17 mouse cellular contexts compared by ENCODE assay signal in genomic region chr2:157927397-157927796, GRCm38 (mm10). TPM values are rescaled to one million over a fixed set of nuclear protein-coding genes. Genes with fewer than 3 reads are reported as not detected.
DNase-seq lines count a peak whose midpoint lies in the region; ATAC-seq lines count a peak whose summit lies in the region.
"Had no signal": no experiment of that assay in that cellular context is flagged by ENCODE, and none has a peak within 500 bp of the region (broad histone marks: within the 10 kb centered on the region; RNA-seq: fewer than 3 reads in every experiment).

No protein-coding gene starts in this region.

- peaks cover 28% of the 10 kb centered on the region for H3K27me3 ChIP-seq in limb, embryonic 12.5 days
- H3K27me3 ChIP-seq in limb, embryonic 10.5 days (ENCODE audit: low read depth, poor library complexity, severe bottlenecking) = peaks cover 53% of the 10 kb centered on the region
- peaks cover 15% of the 10 kb centered on the region; the same call in 1 of the 2 replicates for H3K27me3 ChIP-seq in forebrain, embryonic 13.5 days
- no peaks in the 10 kb centered on the region for H3K27me3 ChIP-seq in hindbrain, embryonic 16.5 days (replicated peaks; ENCODE audit: control insufficient read depth, insufficient read depth, low read length)
- H3K27me3 ChIP-seq in neural tube, embryonic 14.5 days (ENCODE audit: control insufficient read depth, insufficient read depth, low read length) = no peaks in the 10 kb centered on the region

- 61% methylated on average over 20 of the region's 20 CpGs for WGBS in limb, embryonic 12.5 days
- WGBS in limb, embryonic 10.5 days = 61% methylated on average over 20 of the region's 20 CpGs
- WGBS in forebrain, embryonic 13.5 days = 49% methylated on average over 20 of the region's 20 CpGs
- WGBS in hindbrain, embryonic 16.5 days = 34% methylated on average over 20 of the region's 20 CpGs
- WGBS in neural tube, embryonic 14.5 days = 42% methylated on average over 20 of the region's 20 CpGs

- no peaks in the 10 kb centered on the region for H3K36me3 ChIP-seq in limb, embryonic 12.5 days
- H3K36me3 ChIP-seq in limb, embryonic 10.5 days = no peaks in the 10 kb centered on the region
- no peaks in the 10 kb centered on the region for H3K36me3 ChIP-seq in forebrain, embryonic 13.5 days (ENCODE audit: poor library complexity, severe bottlenecking)
- H3K36me3 ChIP-seq in hindbrain, embryonic 16.5 days (ENCODE audit: control insufficient read depth, insufficient read depth, low read length) = no peaks in the 10 kb centered on the region
- H3K36me3 ChIP-seq in neural tube, embryonic 14.5 days (ENCODE audit: control insufficient read depth, insufficient read depth, low read length) = no peaks in the 10 kb centered on the region
- H3K36me3 ChIP-seq: liver, embryonic 13.5 days had no signal

- 0 out of 2 replicates have a peak overlapping the region, but pooled peaks have one; percentile 1 for H3K9ac ChIP-seq in limb, embryonic 12.5 days (replicated peaks)
- H3K9ac ChIP-seq in forebrain, embryonic 13.5 days = no peak overlapping the region
- H3K9ac ChIP-seq in hindbrain, embryonic 16.5 days (ENCODE audit: low read depth, low read length) = peak overlapping the region; percentile 39; the same call in 1 of the 2 replicates
- 0 out of 2 replicates have a peak overlapping the region, but pooled peaks have one; percentile 2 for H3K9ac ChIP-seq in neural tube, embryonic 14.5 days (replicated peaks; ENCODE audit: low read depth, low read length)
- H3K9ac ChIP-seq: liver, embryonic 13.5 days had no signal

- no peak for DNase-seq in limb, embryonic 10.5 days (ENCODE audit: low spot score)
- no peak for DNase-seq in MN1 (ENCODE audit: low spot score)
- no peak for DNase-seq in layer of hippocampus, postnatal 36 days
- DNase-seq: cerebellum, adult 18-20 months; kidney, adult 11 months; liver, embryonic 13.5 days had no signal

- H3K4me1 ChIP-seq in limb, embryonic 12.5 days (replicated peaks) = peaks cover 34% of the 10 kb centered on the region
- H3K4me1 ChIP-seq in limb, embryonic 10.5 days = peaks cover 45% of the 10 kb centered on the region
- H3K4me1 ChIP-seq in forebrain, embryonic 13.5 days = peaks cover 32% of the 10 kb centered on the region
- peaks cover 36% of the 10 kb centered on the region for H3K4me1 ChIP-seq in hindbrain, embryonic 16.5 days (ENCODE audit: control insufficient read depth, insufficient read depth, low read depth, low read length)
- H3K4me1 ChIP-seq in neural tube, embryonic 14.5 days (ENCODE audit: control insufficient read depth, insufficient read depth, low read length) = peaks cover 27% of the 10 kb centered on the region
- H3K4me1 ChIP-seq: liver, embryonic 13.5 days had no signal

- H3K9me3 ChIP-seq in limb, embryonic 12.5 days = no peaks in the 10 kb centered on the region
- no peaks in the 10 kb centered on the region for H3K9me3 ChIP-seq in limb, embryonic 10.5 days (replicated peaks)
- no peaks in the 10 kb centered on the region for H3K9me3 ChIP-seq in forebrain, embryonic 13.5 days (replicated peaks)
- H3K9me3 ChIP-seq in hindbrain, embryonic 16.5 days (ENCODE audit: control insufficient read depth, low read length) = no peaks in the 10 kb centered on the region
- H3K9me3 ChIP-seq in neural tube, embryonic 14.5 days (ENCODE audit: control insufficient read depth, low read length) = no peaks in the 10 kb centered on the region
- H3K9me3 ChIP-seq: liver, embryonic 13.5 days had no signal

- no peak overlapping the region for H3K4me3 ChIP-seq in limb, embryonic 12.5 days (replicated peaks)
- H3K4me3 ChIP-seq in limb, embryonic 10.5 days = no peak overlapping the region
- H3K4me3 ChIP-seq in forebrain, embryonic 13.5 days = no peak overlapping the region
- H3K4me3 ChIP-seq in hindbrain, embryonic 16.5 days (ENCODE audit: low read length) = no peak overlapping the region
- H3K4me3 ChIP-seq in neural tube, embryonic 14.5 days (ENCODE audit: low read depth, low read length) = no peak overlapping the region
- H3K4me3 ChIP-seq: liver, embryonic 13.5 days had no signal

- ATAC-seq in limb, embryonic 12.5 days (ENCODE audit: insufficient number of reproducible peaks, insufficient read depth, low FRiP score, low TSS enrichment, low read depth) = no peak
- peak; percentile 22; the same call in 1 of the 2 replicates for ATAC-seq in forebrain, embryonic 13.5 days
- ATAC-seq in hindbrain, embryonic 16.5 days = no peak
- ATAC-seq in neural tube, embryonic 14.5 days (ENCODE audit: low read depth) = no peak; the same call in 1 of the 2 replicates
- ATAC-seq: CD4-positive, CD25-positive, alpha-beta regulatory T cell, adult 4 months; lung, postnatal 0 days; Patski had no signal

- H3K27ac ChIP-seq in limb, embryonic 12.5 days = no peak overlapping the region
- no peak overlapping the region; the same call in 1 of the 2 replicates for H3K27ac ChIP-seq in limb, embryonic 10.5 days
- H3K27ac ChIP-seq in forebrain, embryonic 13.5 days = peak overlapping the region; percentile 32
- H3K27ac ChIP-seq in hindbrain, embryonic 16.5 days (ENCODE audit: low read depth, low read length) = peak overlapping the region; percentile 0; the same call in 1 of the 2 replicates
- peak overlapping the region; percentile 35 for H3K27ac ChIP-seq in neural tube, embryonic 14.5 days (ENCODE audit: low read depth, low read length)
- H3K27ac ChIP-seq: liver, embryonic 13.5 days had no signal

- H3K4me2 ChIP-seq in limb, embryonic 12.5 days = no peak overlapping the region
- H3K4me2 ChIP-seq in forebrain, embryonic 13.5 days = no peak overlapping the region
- H3K4me2 ChIP-seq in hindbrain, embryonic 16.5 days (ENCODE audit: low read length) = peak overlapping the region; percentile 22; the same call in 1 of the 2 replicates
- H3K4me2 ChIP-seq in neural tube, embryonic 14.5 days (ENCODE audit: low read depth, low read length) = peak overlapping the region; percentile 5; the same call in 1 of the 2 replicates
- H3K4me2 ChIP-seq: liver, embryonic 13.5 days had no signal

RNA-seq across cellular contexts. Expression of gene Vstm2l, which starts 12.9 kb away (rescaled TPM):
- polyA plus RNA-seq in limb, embryonic 12.5 days (2016; fragmentation: Nextera tagmentation; extraction: Ambion mirVana) = 0.20 and 0.30 TPM in 2 replicates
- polyA plus RNA-seq in limb, embryonic 10.5 days (2016; fragmentation: Nextera tagmentation; extraction: Ambion mirVana) = not detected in 2 replicates
- polyA plus RNA-seq in forebrain, embryonic 13.5 days (2015; fragmentation: Nextera tagmentation; extraction: Ambion mirVana) = 1.9 and 2.7 TPM in 2 replicates
- polyA plus RNA-seq in hindbrain, embryonic 16.5 days (2015; fragmentation: Nextera tagmentation; extraction: Ambion mirVana) = 9.5 and 20.7 TPM in 2 replicates
- polyA plus RNA-seq in neural tube, embryonic 14.5 days (2014; fragmentation: Nextera tagmentation; extraction: Ambion mirVana) = 46.5 and 60.0 TPM in 2 replicates
- 100 to 1,000 TPM; 111 to 124 TPM for total RNA-seq in layer of hippocampus, postnatal 36 days (2021)
- total RNA-seq: common myeloid progenitor, adult 5-6 weeks; granulocyte monocyte progenitor cell, adult 5-6 weeks; megakaryocyte-erythroid progenitor cell, adult 5-6 weeks had no signal
- polyA plus RNA-seq: CD4-positive, CD25-positive, alpha-beta regulatory T cell, adult 4 months; heart, postnatal 0 days; liver, embryonic 13.5 days; lung, postnatal 0 days; Patski had no signal

Comparison
In these comparisons a context has a peak if more than half of its experiments do, and no peak if none do; other contexts are left out.
1. H3K27ac ChIP-seq: peak in forebrain, embryonic 13.5 days (single experiment), hindbrain, embryonic 16.5 days (single experiment) and neural tube, embryonic 14.5 days (single experiment); none in limb, embryonic 12.5 days (single experiment) and limb, embryonic 10.5 days (single experiment).
2. H3K4me2 ChIP-seq: peak in hindbrain, embryonic 16.5 days (single experiment) and neural tube, embryonic 14.5 days (single experiment); none in limb, embryonic 12.5 days (single experiment) and forebrain, embryonic 13.5 days (single experiment).